Mouse (Mus musculus) C2C12 (cell line): ENCODE measurements at regions not wholly inside any gene's neighbourhood (a gene's known extent, or its start where the extent isn't known, plus 50 kb on each side); places are given as distances from the start of the nearest gene placed in this dataset.
A peak's percentile ranks its signal among the peaks of the same experiment; 100 is the strongest.

Experiments
- H3K27me3 ChIP-seq: one replicate; pipeline ENCODE4 v1.6.1; 2011; ENCODE audit not compliant: control insufficient read depth, insufficient read depth, insufficient read length
- H3K36me3 ChIP-seq: one replicate; pipeline ENCODE4 v1.6.1; 2011; ENCODE audit not compliant: control insufficient read depth, insufficient read depth
- H3K4me3 ChIP-seq: one replicate; pipeline ENCODE4 v1.5.1; 2011; ENCODE audit warnings: mild to moderate bottlenecking, control low read depth; ENCODE audit not compliant: poor library complexity, insufficient read depth, severe bottlenecking
- H3K79me2 ChIP-seq: one replicate; pipeline ENCODE4 v1.6.1; 2011; ENCODE audit not compliant: control insufficient read depth, insufficient read depth
- H3K79me3 ChIP-seq: one replicate; pipeline ENCODE4 v1.6.1; 2011; ENCODE audit warnings: low read depth, control low read depth
- H3ac ChIP-seq: one replicate; pipeline ENCODE3; 2011; ENCODE audit warnings: low read depth; ENCODE audit not compliant: control insufficient read depth, insufficient read length
- CEBPB ChIP-seq: IDR thresholded peaks from one replicate; pipeline ENCODE4 v1.6.1; 2011; ENCODE audit warnings: low read depth, mild to moderate bottlenecking, control low read depth, moderate library complexity
- CTCF ChIP-seq: IDR thresholded peaks from one replicate; pipeline ENCODE4 v1.5.1; 2011; ENCODE audit not compliant: control insufficient read depth, insufficient read depth, insufficient read length
- FOSL1 ChIP-seq: IDR thresholded peaks from one replicate; pipeline ENCODE4 v1.8.0; 2011; ENCODE audit warnings: mild to moderate bottlenecking, low read length; ENCODE audit not compliant: poor library complexity, insufficient read depth, severe bottlenecking
- MAX ChIP-seq: IDR thresholded peaks from one replicate; pipeline ENCODE4 v1.6.1; 2011; ENCODE audit warnings: mild to moderate bottlenecking, control low read depth
- MYOD1 ChIP-seq: IDR thresholded peaks from one replicate; pipeline ENCODE4 v1.6.1; 2011; ENCODE audit warnings: low read depth; ENCODE audit not compliant: control insufficient read depth, insufficient read length
- MYOG ChIP-seq: IDR thresholded peaks from one replicate; pipeline ENCODE4 v1.6.1; 2011; ENCODE audit not compliant: control insufficient read depth, insufficient read length; ENCODE audit errors: extremely low read depth
- USF1 ChIP-seq: IDR thresholded peaks from one replicate; pipeline ENCODE4 v1.6.1; 2011; ENCODE audit warnings: low read depth, mild to moderate bottlenecking, control low read depth, moderate library complexity

- H3K36me3 ChIP-seq, result no peaks in the 10 kb centered on the region
- no peaks in the 10 kb centered on the region for H3K27me3 ChIP-seq
- no peak overlapping the region for H3K4me3 ChIP-seq
- no peaks in the 10 kb centered on the region for H3K79me2 ChIP-seq
- TF ChIP-seq CTCF (peak; percentile 30), MYOG (no peak)
- no peak overlapping the region for H3ac ChIP-seq
- no peaks in the 10 kb centered on the region for H3K79me3 ChIP-seq
Observed at GRCm38 (mm10) chr2:137942753-137943152, 313.6 kb upstream of the Btbd3 start.

- no peaks in the 10 kb centered on the region for H3K36me3 ChIP-seq
- TF ChIP-seq FOSL1 (no peak), MAX (no peak), MYOD1 (no peak), USF1 (no peak), MYOG (no peak), CEBPB (no peak), CTCF (no peak)
- no peaks in the 10 kb centered on the region for H3K27me3 ChIP-seq
- H3K4me3 ChIP-seq, result no peak overlapping the region
- H3ac ChIP-seq, result no peak overlapping the region
- no peaks in the 10 kb centered on the region for H3K79me2 ChIP-seq
- no peaks in the 10 kb centered on the region for H3K79me3 ChIP-seq
Observed at GRCm38 (mm10) chr2:137939591-137939990, 316.8 kb upstream of the Btbd3 start.

DNA sequence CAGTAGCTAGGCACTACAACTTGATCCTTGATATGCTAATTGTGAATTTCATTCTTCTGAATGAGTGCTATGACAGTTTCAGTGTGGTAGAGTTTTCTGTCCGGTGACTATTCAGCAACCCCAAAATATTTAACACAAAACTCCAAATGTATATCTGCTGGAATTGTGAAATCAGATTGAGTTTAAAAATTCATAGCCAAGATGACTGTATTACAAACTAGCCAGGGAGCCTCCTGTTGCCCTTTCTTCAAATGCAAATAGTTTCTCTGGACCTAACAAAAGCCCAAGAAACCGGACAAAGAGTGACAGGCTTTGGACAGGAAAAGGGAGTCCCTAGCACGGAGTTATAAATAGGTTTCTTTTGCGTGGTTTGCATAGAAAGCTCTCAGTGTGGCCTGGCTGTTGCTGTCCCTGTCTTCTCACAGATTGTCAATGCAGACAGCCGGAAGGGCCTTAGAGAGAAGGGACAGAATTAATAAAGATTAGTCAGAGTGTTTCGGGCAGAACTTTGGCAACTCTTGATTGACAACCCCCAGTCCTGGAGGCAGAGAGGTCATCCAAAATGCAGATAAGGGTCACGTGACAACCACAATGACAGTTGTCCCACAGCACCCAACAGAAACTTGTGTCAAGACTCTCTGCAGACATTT is 317.4 kb upstream of the Btbd3 start:
- no peaks in the 10 kb centered on the region for H3K79me3 ChIP-seq
- H3K36me3 ChIP-seq, result no peaks in the 10 kb centered on the region
- no peak overlapping the region for H3K4me3 ChIP-seq
- no peaks in the 10 kb centered on the region for H3K79me2 ChIP-seq
- TF ChIP-seq MYOD1, result no peak
- no peak for TF ChIP-seq CTCF
- TF ChIP-seq USF1, result no peak
- TF ChIP-seq FOSL1, result no peak
- TF ChIP-seq CEBPB, result no peak
- TF ChIP-seq MYOG, result no peak
- TF ChIP-seq MAX, result no peak
- H3K27me3 ChIP-seq, result no peaks in the 10 kb centered on the region
- H3ac ChIP-seq, result no peak overlapping the region

DNA sequence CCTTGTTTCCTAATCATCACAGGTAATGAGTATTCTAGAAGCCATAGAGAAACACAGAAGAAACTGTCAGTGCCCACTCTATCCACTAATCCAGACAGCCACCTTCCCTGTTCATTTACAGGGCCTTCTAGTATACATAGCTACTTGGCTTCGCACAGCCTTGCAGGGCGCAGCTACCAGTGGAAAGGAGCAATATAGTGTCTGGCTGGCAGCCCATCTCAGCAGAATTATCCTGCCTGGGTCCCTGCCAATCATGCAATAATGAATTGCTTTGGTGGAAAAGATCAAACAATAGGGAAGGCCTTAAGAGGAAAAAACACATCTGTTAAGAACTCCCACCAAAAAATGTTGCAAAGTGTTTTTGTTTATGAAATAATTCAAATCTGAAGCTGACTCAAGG is 319.8 kb upstream of the Btbd3 start:
- Histone ChIP-seq H3K79me3 (no peaks in the 10 kb centered on the region), H3K27me3 (no peaks in the 10 kb centered on the region), H3K36me3 (no peaks in the 10 kb centered on the region), H3K4me3 (no peak overlapping the region), H3ac (no peak overlapping the region), H3K79me2 (no peaks in the 10 kb centered on the region)
- TF ChIP-seq USF1 (no peak), CTCF (no peak), FOSL1 (no peak)

DNA sequence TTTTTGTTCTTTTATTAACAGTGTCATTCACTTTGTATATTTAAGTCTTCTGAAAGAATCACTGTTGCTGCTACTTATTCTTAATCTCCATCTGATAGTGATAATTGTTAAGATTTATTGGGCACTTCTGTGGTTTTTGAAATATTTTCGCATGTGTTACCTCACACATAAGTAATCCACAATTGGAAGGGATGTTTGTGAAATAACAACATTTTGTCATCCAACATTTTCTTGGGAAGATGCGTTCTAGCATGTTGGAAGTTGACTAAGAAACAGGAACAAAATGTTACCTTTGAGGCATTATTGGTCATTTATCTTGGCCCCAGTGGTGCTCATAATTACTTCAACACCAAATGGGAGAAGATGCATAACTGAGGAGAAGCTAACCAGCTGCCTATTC is 323.4 kb upstream of the Btbd3 start:
- H3K4me3 ChIP-seq, result no peak overlapping the region
- H3K79me2 ChIP-seq, result no peaks in the 10 kb centered on the region
- no peak overlapping the region for H3ac ChIP-seq
- H3K36me3 ChIP-seq, result no peaks in the 10 kb centered on the region
- no peaks in the 10 kb centered on the region for H3K27me3 ChIP-seq
- H3K79me3 ChIP-seq, result no peaks in the 10 kb centered on the region
- TF ChIP-seq FOSL1, result no peak
- TF ChIP-seq MYOD1, result no peak
- TF ChIP-seq MYOG, result no peak
- no peak for TF ChIP-seq CTCF
- TF ChIP-seq CEBPB, result no peak
- no peak for TF ChIP-seq MAX
- no peak for TF ChIP-seq USF1

DNA sequence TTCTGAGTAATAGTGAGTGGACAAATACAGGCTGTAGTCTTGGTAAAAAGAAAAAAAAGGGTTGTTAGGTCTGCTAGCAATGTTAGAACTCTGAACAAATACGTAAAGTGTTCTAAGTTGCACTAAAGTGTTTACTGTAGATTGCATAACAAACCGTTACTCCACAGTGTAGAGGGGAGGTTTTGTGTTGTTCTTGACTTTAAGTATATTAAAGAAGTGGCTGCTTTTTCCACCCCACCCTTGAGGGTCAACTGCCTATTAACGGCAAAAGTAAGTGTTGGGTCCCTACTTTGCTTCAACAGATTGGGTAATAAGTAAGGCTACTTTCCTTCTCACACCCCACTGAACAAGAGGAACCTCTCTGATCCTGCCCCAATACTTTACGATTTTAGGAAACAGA is 323.9 kb upstream of the Btbd3 start:
- no peaks in the 10 kb centered on the region for H3K79me3 ChIP-seq
- H3K36me3 ChIP-seq, result no peaks in the 10 kb centered on the region
- no peak overlapping the region for H3ac ChIP-seq
- no peaks in the 10 kb centered on the region for H3K79me2 ChIP-seq
- no peak overlapping the region for H3K4me3 ChIP-seq
- H3K27me3 ChIP-seq, result no peaks in the 10 kb centered on the region
- TF ChIP-seq MYOG (no peak), FOSL1 (no peak), CTCF (no peak)
